Mouse (Mus musculus) ES-E14 (cell line): ENCODE measurements around the gene Col5a1. TPM values are rescaled to one million over a fixed set of nuclear protein-coding genes. Genes with fewer than 3 reads are reported as not detected.

ENCODE experiments used
- DNase-seq: peaks from one replicate; pipeline ENCODE4 v3.0.0-alpha.2; 2013; ENCODE audit warnings: low read depth, low spot score
- H3K27ac ChIP-seq: 2 replicates; pipeline ENCODE4 v1.5.1; 2012; ENCODE audit warnings: low read depth, mild to moderate bottlenecking, low read length, moderate library complexity, mixed read lengths; ENCODE audit not compliant: poor library complexity, insufficient read depth, severe bottlenecking
- H3K36me3 ChIP-seq: 2 replicates; pipeline ENCODE4 v1.6.1; 2012; ENCODE audit warnings: mild to moderate bottlenecking, low read length, moderate library complexity, mixed read lengths; ENCODE audit not compliant: control insufficient read depth, poor library complexity, insufficient read depth, severe bottlenecking
- H3K4me1 ChIP-seq, 2 experiments: fragments of 150-350 bp in 1 of 2; sonication (generic) in 1 of 2; 2 replicates each; pipeline ENCODE4 v1.6.1; 2012; ENCODE audit warnings: low read length in 2 of 2, mild to moderate bottlenecking in 1 of 2, mixed read lengths in 1 of 2; ENCODE audit not compliant: control insufficient read depth in 2 of 2, insufficient read depth in 2 of 2, poor library complexity in 1 of 2
- H3K4me3 ChIP-seq, 2 experiments: fragments of 150-350 bp in 1 of 2; sonication (generic) in 1 of 2; 2 replicates each; pipeline ENCODE4 v1.5.1; 2012; ENCODE audit warnings: low read length in 2 of 2, low read depth in 1 of 2, mild to moderate bottlenecking in 1 of 2, mixed read lengths in 1 of 2; ENCODE audit not compliant: insufficient read depth in 1 of 2, poor library complexity in 1 of 2, severe bottlenecking in 1 of 2
- H3K9ac ChIP-seq: 2 replicates; pipeline ENCODE4 v1.6.1; 2012; ENCODE audit warnings: low read depth, mild to moderate bottlenecking, low read length, mixed read lengths; ENCODE audit not compliant: poor library complexity, insufficient read depth, severe bottlenecking
- H3K9me3 ChIP-seq: fragments of 150-350 bp; sonication (generic); 2 replicates; pipeline ENCODE4 v1.6.1; 2012; ENCODE audit warnings: low read depth, mild to moderate bottlenecking, low read length; ENCODE audit not compliant: control insufficient read depth, insufficient read depth
- CHD2 ChIP-seq: IDR thresholded peaks from 2 replicates; pipeline ENCODE4 v1.6.1; 2014; ENCODE audit warnings: mild to moderate bottlenecking, low read depth, low read length, inconsistent platforms
- HCFC1 ChIP-seq: IDR thresholded peaks from 2 replicates; pipeline ENCODE4 v1.6.1; 2012; ENCODE audit warnings: low read length, inconsistent platforms, borderline replicate concordance; ENCODE audit not compliant: insufficient read depth
- MAFK ChIP-seq: IDR thresholded peaks from 2 replicates; pipeline ENCODE4 v1.6.1; 2014; ENCODE audit warnings: mild to moderate bottlenecking, low read depth, low read length, inconsistent platforms; ENCODE audit not compliant: insufficient read depth
- ZC3H11A ChIP-seq: IDR thresholded peaks from 2 replicates; pipeline ENCODE4 v1.6.1; 2012; ENCODE audit warnings: low read depth, mild to moderate bottlenecking, inconsistent platforms, low read length, borderline replicate concordance
- ZNF384 ChIP-seq: IDR thresholded peaks from 2 replicates; pipeline ENCODE4 v1.6.1; 2012; ENCODE audit warnings: low read depth, low read length, inconsistent platforms
- in situ Hi-C, 2 experiments: fragments of 600-800 bp; cut with MboI; formaldehyde crosslinking; loops; one replicate each; pipeline ENCODE4 v1.15.1; 2025; ENCODE audit warnings: low sequenced_read_pairs in 2 of 2, inconsistent platforms in 1 of 2; ENCODE audit not compliant: unreplicated experiment in 2 of 2
- total RNA-seq: library from RNA; depleted of rRNA; stranded (reverse); fragments of 300-350 nt; gene quantifications from 2 replicates; pipeline ENCODE4 v1.2.3, GENCODE M21; 2012

The Col5a1 gene
- total RNA-seq, 1 experiment: 42.3 TPM

GRCm38 (mm10) chr2:27919309-27919850 is 33.2 kb downstream of the Col5a1 start:
- in situ Hi-C loops: no loop called here
- Histone ChIP-seq H3K36me3 (no peaks in the 10 kb centered on the region), H3K9ac (no peak overlapping the region), H3K4me3 (no peak overlapping the region), H3K4me1 (no peaks in the 10 kb centered on the region), H3K27ac (no peak overlapping the region), H3K9me3 (no peaks in the 10 kb centered on the region)
- no peak for DNase-seq
- no peak for TF ChIP-seq ZNF384
- no peak for TF ChIP-seq CHD2
- TF ChIP-seq HCFC1: no peak
- no peak for TF ChIP-seq ZC3H11A
- no peak for TF ChIP-seq MAFK

DNA sequence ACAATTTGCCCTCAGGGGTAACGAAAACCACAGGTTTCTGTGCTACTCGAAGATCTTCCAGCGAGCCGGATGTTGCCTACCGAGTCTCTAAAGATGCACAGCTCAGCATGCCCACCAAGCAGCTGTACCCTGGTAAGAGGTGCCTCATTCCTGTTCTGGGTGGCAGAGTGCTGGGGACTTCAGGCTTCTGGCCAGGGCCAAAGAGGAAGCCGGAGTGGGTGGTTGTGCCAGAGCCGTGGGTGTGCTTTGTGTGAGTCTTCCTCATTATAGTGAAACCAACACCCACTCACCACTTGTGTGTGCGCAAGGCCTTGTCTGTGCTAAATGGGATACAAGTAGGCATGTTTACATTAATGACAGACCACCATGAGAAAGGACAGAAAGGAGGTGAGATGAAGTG is 35.8 kb downstream of the Col5a1 start:
- H3K27ac ChIP-seq: no peak overlapping the region
- no peak overlapping the region for H3K9ac ChIP-seq
- in situ Hi-C loops: no loop called here
- H3K9me3 ChIP-seq: no peaks in the 10 kb centered on the region
- H3K36me3 ChIP-seq: no peaks in the 10 kb centered on the region
- no peak for TF ChIP-seq ZNF384
- DNase-seq: no peak
- no peak overlapping the region for H3K4me3 ChIP-seq
- H3K4me1 ChIP-seq: no peaks in the 10 kb centered on the region

DNA sequence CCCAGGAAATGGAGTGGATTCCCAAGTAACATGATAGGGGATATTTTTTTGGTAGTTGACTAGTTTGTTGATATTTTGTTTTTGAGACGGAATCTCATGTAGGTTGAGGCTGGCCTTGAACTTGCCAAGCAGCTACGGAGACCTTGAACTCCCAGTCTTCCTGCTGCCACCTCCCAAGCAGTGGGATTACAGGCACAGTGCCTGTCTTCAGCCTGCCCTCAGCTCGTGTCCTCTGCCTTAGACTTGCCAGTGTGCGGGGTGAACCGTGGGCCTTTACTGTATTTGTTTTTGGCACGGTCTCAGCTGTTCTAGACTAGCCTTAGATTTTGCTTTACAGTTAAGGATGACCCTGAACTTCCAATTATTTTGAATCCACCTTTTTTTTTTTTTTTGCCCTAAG is 37.5 kb downstream of the Col5a1 start:
- H3K27ac ChIP-seq: no peak overlapping the region
- no peaks in the 10 kb centered on the region for H3K9me3 ChIP-seq
- TF ChIP-seq ZNF384 (no peak), MAFK (no peak), ZC3H11A (no peak), HCFC1 (no peak), CHD2 (no peak)
- no peak overlapping the region for H3K4me3 ChIP-seq
- no peak overlapping the region for H3K9ac ChIP-seq
- no peak for DNase-seq
- no peaks in the 10 kb centered on the region for H3K4me1 ChIP-seq
- H3K36me3 ChIP-seq: no peaks in the 10 kb centered on the region
- in situ Hi-C loops: no loop called here

- Histone ChIP-seq H3K9me3 (no peaks in the 10 kb centered on the region), H3K4me1 (no peaks in the 10 kb centered on the region), H3K27ac (no peak overlapping the region), H3K4me3 (no peak overlapping the region), H3K9ac (no peak overlapping the region), H3K36me3 (no peaks in the 10 kb centered on the region)
- in situ Hi-C loops: no loop called here
- TF ChIP-seq ZC3H11A (no peak), MAFK (no peak), ZNF384 (no peak)
- DNase-seq: no peak
Observed at GRCm38 (mm10) chr2:27924463-27924862, 38.2 kb downstream of the Col5a1 start.

- H3K9me3 ChIP-seq: no peaks in the 10 kb centered on the region
- no peak overlapping the region for H3K9ac ChIP-seq
- no peak overlapping the region for H3K27ac ChIP-seq
- no peaks in the 10 kb centered on the region for H3K4me1 ChIP-seq
- DNase-seq: peak; percentile 11
- H3K36me3 ChIP-seq: no peaks in the 10 kb centered on the region
- H3K4me3 ChIP-seq: no peak overlapping the region
- peak; percentile 48; the same call in 1 of the 2 replicates for TF ChIP-seq ZC3H11A
- no peak for TF ChIP-seq CHD2
- no peak for TF ChIP-seq ZNF384
- in situ Hi-C loops: loop anchor here in 1 of 2 experiments (25.0 kb wide), 1 partner anchor 486 kb away; no protein-coding TSS in a partner anchor
Observed at GRCm38 (mm10) chr2:27926478-27927165, 40.4 kb downstream of the Col5a1 start.
